Mouse (Mus musculus) liver, embryonic 11.5 days (tissue): ENCODE data around the gene Ints14. TPM values are rescaled to one million over a fixed set of nuclear protein-coding genes. Genes with fewer than 3 reads are reported as not detected.
"Not testable (repeated sequence)": the region's sequence is repeated elsewhere in the genome, so short reads cannot be mapped to it uniquely, and the experiment has no call there.

Experiments used
- ATAC-seq: fragments of 200-750 bp; cut with Nextera tagmentation; replicated peaks from 2 replicates; pipeline ENCODE4 v1.8.0; 2017; ENCODE audit warnings: moderate number of reproducible peaks, mild to moderate bottlenecking, moderate TSS enrichment, moderate library complexity; ENCODE audit not compliant: low FRiP score
- DNase-seq: peaks from one replicate; pipeline ENCODE4 v3.0.0-alpha.2; 2017; ENCODE audit warnings: low spot score
- H3K27ac ChIP-seq: fragments of 300-500 bp; sonication (generic); 2 replicates; pipeline ENCODE4 v1.5.1; 2014; ENCODE audit warnings: mild to moderate bottlenecking, low read depth, low read length, control low read depth
- H3K27me3 ChIP-seq: fragments of 300-500 bp; sonication (generic); replicated peaks from 2 replicates; pipeline ENCODE4 v1.6.1; 2014; ENCODE audit warnings: low read length, mixed read lengths; ENCODE audit not compliant: control insufficient read depth, insufficient read depth
- H3K36me3 ChIP-seq: fragments of 300-500 bp; sonication (generic); 2 replicates; pipeline ENCODE4 v1.6.1; 2014; ENCODE audit warnings: mild to moderate bottlenecking, low read length, moderate library complexity, mixed read lengths; ENCODE audit not compliant: control insufficient read depth, insufficient read depth
- H3K4me1 ChIP-seq: fragments of 300-500 bp; sonication (generic); replicated peaks from 2 replicates; pipeline ENCODE4 v1.6.1; 2014; ENCODE audit warnings: low read length, mixed read lengths; ENCODE audit not compliant: control insufficient read depth, insufficient read depth
- H3K4me2 ChIP-seq: fragments of 300-500 bp; sonication (generic); 2 replicates; pipeline ENCODE4 v1.6.1; 2014; ENCODE audit warnings: mild to moderate bottlenecking, control low read depth, moderate library complexity
- H3K4me3 ChIP-seq: fragments of 300-500 bp; sonication (generic); 2 replicates; pipeline ENCODE4 v1.5.1; 2014; ENCODE audit warnings: low read depth, low read length, control low read depth
- H3K9ac ChIP-seq: fragments of 300-500 bp; sonication (generic); 2 replicates; pipeline ENCODE4 v1.6.1; 2014; ENCODE audit warnings: low read depth, low read length, control low read depth
- H3K9me3 ChIP-seq: fragments of 300-500 bp; sonication (generic); 2 replicates; pipeline ENCODE4 v1.6.1; 2016; ENCODE audit warnings: low read length, inconsistent platforms, mixed read lengths; ENCODE audit not compliant: control insufficient read depth
- WGBS: fragments of 180-500 bp; shearing (Covaris S2); extraction: QIAGEN DNeasy Blood & Tissue Kit; methylation state at CpG from one replicate; pipeline ENCODE4 v1.1.7; 2014; 5-methylcytosine and 5-hydroxymethylcytosine counted together
- microRNA-seq: library from miRNA; unstranded; fragments of <30 nt; microRNA quantifications from one replicate; pipeline ENCODE4, GENCODE M21; 2017; ENCODE audit warnings: borderline number of aligned reads
- polyA plus RNA-seq: library from polyadenylated mRNA; unstranded; fragments of >200 nt; fragmentation: Nextera tagmentation; extraction: Ambion mirVana; gene quantifications from 2 replicates; pipeline ENCODE4 v1.2.1, GENCODE M21; 2014

Ints14 gene
- polyA plus RNA-seq, 1 experiment from 2014 or later, result 58.4 TPM

DNA sequence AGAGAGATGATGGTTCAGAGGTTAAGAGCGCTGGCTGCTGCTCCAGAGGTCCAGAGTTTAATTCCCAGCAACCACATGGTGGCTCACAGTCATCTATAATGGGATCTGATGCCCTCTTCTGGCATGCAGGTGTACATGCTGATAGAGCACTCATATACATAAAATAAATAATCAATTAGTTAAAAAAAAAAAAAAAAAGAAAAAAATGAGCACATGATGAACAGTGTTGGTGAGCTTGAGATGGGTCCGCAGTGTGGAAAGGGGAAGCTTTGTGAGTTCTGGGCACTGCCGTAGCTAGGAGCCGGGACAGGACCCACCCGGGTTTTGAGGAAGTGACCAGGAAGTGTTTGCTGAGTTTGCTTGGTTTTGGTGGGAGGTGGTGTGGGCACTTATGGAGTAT lies 70.7 kb downstream of the Ints14 start:
- WGBS, result 43% methylated on average over 5 of the region's 5 CpGs

GRCm38 (mm10) chr9:65031894-65032268 lies 71.2 kb downstream of the Ints14 start:
- peak overlapping the region; percentile 67 for H3K4me2 ChIP-seq
- peak overlapping the region; percentile 50; the same call in 1 of the 2 replicates for H3K9ac ChIP-seq
- DNase-seq (no peak), ATAC-seq (peak; percentile 20; the same call in 1 of the 2 replicates)
- no peaks in the 10 kb centered on the region for H3K27me3 ChIP-seq
- WGBS, result 29% methylated on average over 4 of the region's 4 CpGs
- peak overlapping the region; percentile 93 for H3K4me3 ChIP-seq
- no peaks in the 10 kb centered on the region for H3K9me3 ChIP-seq
- peaks cover 1% of the 10 kb centered on the region; the same call in 1 of the 2 replicates for H3K36me3 ChIP-seq
- peak overlapping the region; percentile 13; the same call in 1 of the 2 replicates for H3K27ac ChIP-seq
- H3K4me1 ChIP-seq, result peaks cover 13% of the 10 kb centered on the region

More for the DNA sequence above, 70.7 kb downstream of the Ints14 start:
- H3K4me2 ChIP-seq, result peak overlapping the region; percentile 67
- ATAC-seq, H3K36me3 ChIP-seq, H3K27me3 ChIP-seq, H3K27ac ChIP-seq, H3K9me3 ChIP-seq, DNase-seq, H3K9ac ChIP-seq: not testable (repeated sequence)
- H3K4me1 ChIP-seq, result peaks cover 13% of the 10 kb centered on the region
- H3K4me3 ChIP-seq, result peak overlapping the region; percentile 10; the same call in 1 of the 2 replicates

GRCm38 (mm10) chr9:65032269-65033108 lies 71.8 kb downstream of the Ints14 start, which contains the start of gene Dpp8:
Gene Dpp8 (plus strand): TSS chr9:65032414.
- Histone ChIP-seq H3K4me3 (peak within 1 kb of the TSS; percentile 93), H3K36me3 (peaks cover 3% of the 10 kb centered on the region; the same call in 1 of the 2 replicates), H3K27ac (peak within 1 kb of the TSS; percentile 95), H3K4me1 (peaks cover 13% of the 10 kb centered on the region), H3K9me3 (no peaks in the 10 kb centered on the region), H3K4me2 (peak within 1 kb of the TSS; percentile 83), H3K27me3 (no peaks in the 10 kb centered on the region), H3K9ac (peak within 1 kb of the TSS; percentile 98)
- under 1% methylated on average over 80 of the region's 85 CpGs for WGBS
- DNase-seq (peak; percentile 96), ATAC-seq (peak; percentile 92)

DNA sequence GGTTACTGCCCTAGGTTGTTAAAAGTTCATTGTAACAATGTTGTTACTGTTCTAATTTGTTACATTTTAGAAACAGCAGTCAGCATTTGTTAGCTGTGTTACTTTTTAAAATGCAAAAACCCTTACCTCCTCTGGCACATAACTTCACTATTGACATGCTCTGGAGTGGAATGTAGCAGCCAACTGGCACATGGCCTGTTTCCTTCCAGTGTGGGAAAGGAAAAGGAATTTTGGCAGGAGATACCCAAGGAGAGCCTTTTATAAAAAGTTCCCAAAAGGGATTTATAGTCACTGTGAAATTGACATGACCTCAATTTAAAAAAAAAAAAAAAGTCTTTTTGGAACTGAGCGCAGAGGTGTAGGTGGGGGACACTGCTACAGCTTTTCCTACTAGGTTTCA lies 75.8 kb downstream of the Ints14 start:
- Histone ChIP-seq H3K4me2 (no peak overlapping the region), H3K9me3 (no peaks in the 10 kb centered on the region), H3K36me3 (peaks cover 26% of the 10 kb centered on the region), H3K4me1 (peaks cover 8% of the 10 kb centered on the region), H3K4me3 (no peak overlapping the region), H3K27me3 (no peaks in the 10 kb centered on the region), H3K27ac (no peak overlapping the region), H3K9ac (no peak overlapping the region)
- 97% methylated on average over 1 of the region's 1 CpGs for WGBS
- DNase-seq (no peak), ATAC-seq (no peak)

Small RNA genes within 50 kb of the gene (microRNA-seq; reads per million reads assigned to microRNA genes)
- gene Gm25640, result not detected

Other genes starting within 250 kb of the Ints14 start
- 341 TPM in 2 replicates for gene Rab11a, start 223.1 kb upstream of the Ints14 start, polyA plus RNA-seq
- gene Dennd4a, start 149.6 kb upstream of the Ints14 start, polyA plus RNA-seq, result 19.1 and 22.6 TPM in 2 replicates
- gene Slc24a1, start 9.3 kb upstream of the Ints14 start, polyA plus RNA-seq, result 0.04 and 0.12 TPM in 2 replicates
- gene Hacd3, start 60.8 kb downstream of the Ints14 start, polyA plus RNA-seq, result 83.6 and 95.4 TPM in 2 replicates
- gene Dpp8, start 71.5 kb downstream of the Ints14 start, polyA plus RNA-seq, result 30.9 and 36.7 TPM in 2 replicates
- gene Igdcc4, start 140.6 kb downstream of the Ints14 start, polyA plus RNA-seq, result 12.0 and 15.0 TPM in 2 replicates
- gene Igdcc3, start 180.3 kb downstream of the Ints14 start, polyA plus RNA-seq, result 4.8 and 5.5 TPM in 2 replicates
- gene Parp16, start 234.4 kb downstream of the Ints14 start, polyA plus RNA-seq, result 7.3 and 7.5 TPM in 2 replicates